Mouse (Mus musculus): ENCODE measurements around the gene 1110017D15Rik. TPM values are rescaled to one million over a fixed set of nuclear protein-coding genes. Genes with fewer than 3 reads are reported as not detected.

The 1110017D15Rik gene
- total and polyA plus RNA-seq, 3 experiments, result 3.2 TPM; not detected in 2

GRCm38 (mm10) chr4:41523839-41524238, 6.7 kb upstream of the 1110017D15Rik start:
- Histone ChIP-seq H3K27me3 (ENCODE audit: control insufficient read depth, insufficient read depth, low read length) (no peaks in the 10 kb centered on the region), H3K36me3 (ENCODE audit: control insufficient read depth, insufficient read depth, low read length) (no peaks in the 10 kb centered on the region), H3K4me1 (ENCODE audit: control insufficient read depth, insufficient read depth, low read length) (peaks cover 3% of the 10 kb centered on the region), H3K27ac (no peak overlapping the region), H3K4me3 (no peak overlapping the region), H3K9ac (ENCODE audit: low read depth, low read length) (no peak overlapping the region), H3K79me2 (replicated peaks; ENCODE audit: control insufficient read depth, insufficient read depth, low read length) (no peaks in the 10 kb centered on the region)
- intact Hi-C loops (cut with DNase I), result loop anchor here (1.0 kb wide), 1 partner anchor 89 kb away; no protein-coding TSS in a partner anchor
- no peak for DNase-seq
- no peak for TF ChIP-seq CTCF (IDR thresholded peaks at IDR 0.05)
- no peak for TF ChIP-seq POLR2A (IDR thresholded peaks at IDR 0.05; ENCODE audit: insufficient read depth, low read depth, low read length)
- TF ChIP-seq EP300 (IDR thresholded peaks at IDR 0.05; ENCODE audit: insufficient read depth, low read depth, low read length), result no peak
- WGBS, result 51% methylated on average over 7 of the region's 7 CpGs

GRCm38 (mm10) chr4:41522788-41523187, 5.7 kb upstream of the 1110017D15Rik start:
- Histone ChIP-seq H3K9ac (ENCODE audit: low read depth, low read length) (no peak overlapping the region), H3K27ac (no peak overlapping the region), H3K27me3 (ENCODE audit: control insufficient read depth, insufficient read depth, low read length) (no peaks in the 10 kb centered on the region), H3K79me2 (replicated peaks; ENCODE audit: control insufficient read depth, insufficient read depth, low read length) (no peaks in the 10 kb centered on the region), H3K4me1 (ENCODE audit: control insufficient read depth, insufficient read depth, low read length) (peaks cover under 1% of the 10 kb centered on the region; the same call in 1 of the 2 replicates), H3K36me3 (ENCODE audit: control insufficient read depth, insufficient read depth, low read length) (no peaks in the 10 kb centered on the region), H3K4me3 (no peak overlapping the region)
- TF ChIP-seq CTCF (IDR thresholded peaks at IDR 0.05) (peak; percentile 93), POLR2A (IDR thresholded peaks at IDR 0.05; ENCODE audit: insufficient read depth, low read depth, low read length) (no peak), EP300 (IDR thresholded peaks at IDR 0.05; ENCODE audit: insufficient read depth, low read depth, low read length) (no peak)
- 66% methylated on average over 5 of the region's 5 CpGs for WGBS
- intact Hi-C loops (cut with DNase I), result loop anchor here (1.0 kb wide), 2 partner anchors 91 to 131 kb away; no protein-coding TSS in a partner anchor
- DNase-seq, result no peak

- Histone ChIP-seq H3K4me3 (no peak overlapping the region), H3K9ac (ENCODE audit: low read depth, low read length) (no peak overlapping the region), H3K27me3 (ENCODE audit: control insufficient read depth, insufficient read depth, low read length) (no peaks in the 10 kb centered on the region), H3K36me3 (ENCODE audit: control insufficient read depth, insufficient read depth, low read length) (no peaks in the 10 kb centered on the region), H3K27ac (no peak overlapping the region), H3K79me2 (replicated peaks; ENCODE audit: control insufficient read depth, insufficient read depth, low read length) (no peaks in the 10 kb centered on the region), H3K4me1 (ENCODE audit: control insufficient read depth, insufficient read depth, low read length) (no peaks in the 10 kb centered on the region)
- intact Hi-C loops (cut with DNase I), result loop anchor here (1.0 kb wide), 1 partner anchor 131 kb away; no protein-coding TSS in a partner anchor
- WGBS, result 96% methylated on average over 6 of the region's 6 CpGs
- DNase-seq, result no peak
- TF ChIP-seq EP300 (IDR thresholded peaks at IDR 0.05; ENCODE audit: insufficient read depth, low read depth, low read length) (no peak), POLR2A (IDR thresholded peaks at IDR 0.05; ENCODE audit: insufficient read depth, low read depth, low read length) (no peak), CTCF (IDR thresholded peaks at IDR 0.05) (no peak)
Measured at GRCm38 (mm10) chr4:41522136-41522535, 5.0 kb upstream of the 1110017D15Rik start.

- DNase-seq, result no peak
- Histone ChIP-seq H3K79me2 (replicated peaks; ENCODE audit: control insufficient read depth, insufficient read depth, low read length) (no peaks in the 10 kb centered on the region), H3K27ac (no peak overlapping the region), H3K4me3 (no peak overlapping the region), H3K27me3 (ENCODE audit: control insufficient read depth, insufficient read depth, low read length) (no peaks in the 10 kb centered on the region), H3K4me1 (ENCODE audit: control insufficient read depth, insufficient read depth, low read length) (no peaks in the 10 kb centered on the region), H3K9ac (ENCODE audit: low read depth, low read length) (no peak overlapping the region), H3K36me3 (ENCODE audit: control insufficient read depth, insufficient read depth, low read length) (no peaks in the 10 kb centered on the region)
- no peak for TF ChIP-seq CTCF (IDR thresholded peaks at IDR 0.05)
- no peak for TF ChIP-seq EP300 (IDR thresholded peaks at IDR 0.05; ENCODE audit: insufficient read depth, low read depth, low read length)
- TF ChIP-seq POLR2A (IDR thresholded peaks at IDR 0.05; ENCODE audit: insufficient read depth, low read depth, low read length), result no peak
- 70% methylated on average over 14 of the region's 14 CpGs for WGBS
- intact Hi-C loops (cut with DNase I), result no loop called here
Measured at GRCm38 (mm10) chr4:41520641-41521040, 3.5 kb upstream of the 1110017D15Rik start.

DNA sequence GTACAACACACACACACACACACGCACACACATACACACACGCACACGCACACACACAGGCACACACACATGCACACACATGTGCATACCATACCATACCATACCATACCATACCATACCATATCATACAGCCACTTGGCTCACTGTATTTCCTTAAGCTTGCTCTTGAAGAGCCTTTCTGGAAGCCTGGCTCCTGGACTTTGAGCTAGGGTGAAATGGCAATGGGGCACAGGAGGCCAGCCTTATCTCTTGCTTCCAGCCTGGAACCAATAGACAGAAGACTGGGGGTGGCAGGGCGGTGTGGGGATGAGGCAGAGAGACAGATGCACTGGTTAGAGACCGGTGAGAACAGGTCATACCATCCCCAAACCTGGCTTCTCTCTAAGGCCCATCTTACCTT, 2.1 kb upstream of the 1110017D15Rik start:
- no peak for DNase-seq
- H3K4me3 ChIP-seq, result no peak overlapping the region
- no peaks in the 10 kb centered on the region for H3K4me1 ChIP-seq (ENCODE audit: control insufficient read depth, insufficient read depth, low read length)
- H3K27ac ChIP-seq, result no peak overlapping the region
- no peaks in the 10 kb centered on the region for H3K27me3 ChIP-seq (ENCODE audit: control insufficient read depth, insufficient read depth, low read length)
- WGBS, result 93% methylated on average over 5 of the region's 5 CpGs
- no peak overlapping the region for H3K9ac ChIP-seq (ENCODE audit: low read depth, low read length)
- H3K36me3 ChIP-seq (ENCODE audit: control insufficient read depth, insufficient read depth, low read length), result no peaks in the 10 kb centered on the region
- intact Hi-C loops (cut with DNase I), result no loop called here
- TF ChIP-seq EP300 (IDR thresholded peaks at IDR 0.05; ENCODE audit: insufficient read depth, low read depth, low read length) (no peak), CTCF (IDR thresholded peaks at IDR 0.05) (no peak), POLR2A (IDR thresholded peaks at IDR 0.05; ENCODE audit: insufficient read depth, low read depth, low read length) (no peak)
- no peaks in the 10 kb centered on the region for H3K79me2 ChIP-seq (replicated peaks; ENCODE audit: control insufficient read depth, insufficient read depth, low read length)

- Histone ChIP-seq H3K4me1 (ENCODE audit: control insufficient read depth, insufficient read depth, low read length) (no peaks in the 10 kb centered on the region), H3K27me3 (ENCODE audit: control insufficient read depth, insufficient read depth, low read length) (no peaks in the 10 kb centered on the region), H3K27ac (no peak overlapping the region), H3K9ac (ENCODE audit: low read depth, low read length) (no peak overlapping the region), H3K79me2 (replicated peaks; ENCODE audit: control insufficient read depth, insufficient read depth, low read length) (no peaks in the 10 kb centered on the region), H3K36me3 (ENCODE audit: control insufficient read depth, insufficient read depth, low read length) (no peaks in the 10 kb centered on the region), H3K4me3 (no peak overlapping the region)
- TF ChIP-seq CTCF (IDR thresholded peaks at IDR 0.05) (no peak), EP300 (IDR thresholded peaks at IDR 0.05; ENCODE audit: insufficient read depth, low read depth, low read length) (no peak), POLR2A (IDR thresholded peaks at IDR 0.05; ENCODE audit: insufficient read depth, low read depth, low read length) (no peak)
- no peak for DNase-seq
- WGBS, result 87% methylated on average over 7 of the region's 7 CpGs
- intact Hi-C loops (cut with DNase I), result no loop called here
Measured at GRCm38 (mm10) chr4:41518349-41518748, 1.2 kb upstream of the 1110017D15Rik start.
